Mouse (Mus musculus) spleen, adult 12 weeks (tissue): ENCODE results near the gene Mrps33.
A peak's percentile ranks its signal among the peaks of the same experiment; 100 is the strongest.

Source experiments
- DNase-seq: peaks from one replicate; pipeline ENCODE4 v3.0.0; 2022; ENCODE audit warnings: low spot score

Gene Mrps33

DNA sequence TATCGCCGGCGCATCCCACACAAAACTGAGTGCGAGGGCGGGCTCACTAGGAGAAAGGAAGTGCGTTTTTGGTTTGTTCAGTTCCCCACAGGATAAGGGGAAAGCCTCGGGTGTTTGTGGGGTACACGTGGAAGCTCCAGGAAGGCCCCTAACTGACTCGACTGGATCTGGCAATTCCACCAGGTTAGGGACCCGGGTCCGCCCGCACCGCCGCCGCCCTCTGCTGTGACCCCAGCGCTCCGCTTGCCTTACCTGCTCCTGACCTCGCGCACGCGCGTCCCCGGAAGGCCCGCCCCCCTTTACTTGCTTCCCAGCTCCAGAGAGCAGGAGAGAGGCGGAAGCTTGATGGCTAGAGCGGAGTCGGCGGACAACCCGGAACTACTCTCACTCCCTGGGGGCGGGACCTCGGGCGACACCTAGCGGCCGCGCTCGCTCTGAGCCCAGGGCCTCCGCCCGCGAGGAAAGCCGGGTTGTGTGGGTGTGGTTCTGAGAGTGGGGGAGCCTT, at the start of gene Mrps33:
Mrps33 (minus strand) TSS at position 377 of the 505 bp plus-strand sequence.
- DNase-seq, result peak; percentile 95

DNA sequence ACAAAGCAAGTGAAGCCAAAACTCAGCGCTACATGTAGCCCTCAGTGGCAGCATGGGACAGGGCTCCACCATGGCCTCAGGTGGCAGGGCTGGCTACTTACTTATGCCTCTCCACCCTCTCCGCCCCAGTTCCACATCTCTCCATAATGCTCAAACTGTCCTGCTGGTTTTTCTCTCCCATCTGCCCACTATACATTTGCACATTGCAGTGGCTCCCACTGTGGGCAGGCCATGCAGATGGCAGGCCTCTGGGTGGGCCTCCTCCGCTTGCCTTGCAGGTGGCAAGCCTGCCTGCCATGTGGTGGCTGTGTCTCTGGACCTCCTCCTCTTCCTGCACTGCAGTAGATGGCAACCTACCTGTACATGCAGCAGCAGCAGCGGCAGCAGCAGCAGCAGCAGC, 38.9 kb upstream of the Mrps33 start:
- DNase-seq, result no peak

DNA sequence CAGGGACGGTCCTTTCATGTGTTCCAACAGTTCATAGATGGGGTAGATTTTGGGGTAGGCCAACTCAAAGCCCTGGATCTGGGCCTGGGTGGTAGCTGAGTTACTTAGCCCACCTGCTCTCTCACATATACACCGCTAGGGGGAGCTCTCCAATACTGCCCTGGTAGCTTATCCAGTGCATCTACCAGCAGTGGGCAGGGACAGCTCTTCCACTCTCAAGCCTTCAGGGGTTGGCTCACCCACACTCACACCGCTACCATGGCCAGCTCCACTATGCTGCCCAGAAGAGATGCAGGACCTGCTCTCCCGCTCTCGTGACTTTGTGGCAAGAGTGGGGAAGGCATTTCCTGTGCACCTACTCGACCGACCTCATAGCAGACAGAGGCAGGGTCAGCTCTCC, 38.0 kb upstream of the Mrps33 start:
- DNase-seq, result no peak

DNA sequence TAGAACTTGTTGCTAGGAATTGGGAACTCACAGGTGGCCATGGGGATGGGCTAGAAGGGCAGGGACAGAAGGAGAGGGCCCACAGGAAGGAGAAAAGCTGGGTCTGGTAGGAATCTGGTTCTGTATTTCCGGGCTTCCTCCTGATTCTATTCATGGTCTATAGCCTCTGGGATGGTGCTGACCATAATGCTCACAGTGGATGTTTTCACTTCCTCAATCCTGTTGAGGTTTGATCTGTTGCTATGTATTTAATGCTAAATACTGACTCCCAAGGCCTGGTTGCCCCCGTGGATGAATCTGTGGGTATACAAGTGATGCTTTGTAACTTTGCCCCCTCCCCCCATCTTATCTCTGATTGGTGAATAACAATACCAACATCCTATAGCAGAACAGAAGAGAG, 36.8 kb upstream of the Mrps33 start:
- no peak for DNase-seq

DNA sequence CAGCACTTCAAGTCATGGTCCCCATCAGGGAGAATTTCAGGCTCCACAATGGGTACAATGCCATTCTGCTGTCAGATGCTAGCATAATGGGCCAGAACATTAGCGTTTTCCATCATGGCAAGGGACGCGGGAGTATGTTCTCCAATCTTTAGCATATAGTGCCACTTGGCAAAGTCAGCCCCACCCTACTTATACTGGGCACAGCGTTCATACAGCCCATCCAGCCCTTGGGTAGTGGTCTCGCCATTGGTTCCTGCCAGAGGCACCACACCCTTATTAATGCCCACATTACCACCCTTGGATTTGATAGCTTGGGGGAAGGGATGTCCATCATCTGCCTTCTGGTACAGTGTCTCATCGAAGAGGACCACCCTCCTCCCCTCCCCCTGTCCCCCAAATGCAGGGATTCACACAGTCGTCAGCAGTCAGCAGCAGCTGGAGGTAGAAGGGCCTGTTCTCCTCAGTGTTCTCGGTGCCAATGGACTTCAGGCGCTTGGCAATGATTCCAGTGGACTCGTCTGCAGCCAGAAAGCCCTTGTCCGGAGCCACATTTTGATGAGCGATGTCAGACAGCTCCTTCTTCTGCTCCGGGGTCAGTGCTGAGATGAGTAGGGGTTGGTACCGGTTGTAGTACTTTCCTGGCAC, 33.0 kb upstream of the Mrps33 start:
- DNase-seq, result no peak

DNA sequence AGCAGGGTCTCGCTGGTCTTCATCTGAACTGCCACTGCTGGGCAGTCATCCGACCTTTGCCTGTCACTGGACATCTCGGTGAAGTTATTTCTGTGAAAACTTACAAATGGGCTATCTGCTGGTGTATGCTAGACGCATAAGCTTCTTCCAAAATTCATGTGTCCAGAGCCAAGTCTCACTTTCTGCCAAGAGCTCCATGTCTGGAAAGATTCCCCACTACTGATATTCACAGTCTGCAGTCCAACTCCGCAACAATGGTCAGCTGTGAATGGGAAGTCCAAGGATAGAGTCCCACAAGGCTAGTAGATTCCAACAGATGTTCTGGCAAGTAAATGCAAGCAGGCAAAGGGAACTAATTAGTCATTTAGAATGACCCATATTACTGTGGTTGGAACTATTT, 17.9 kb upstream of the Mrps33 start:
- DNase-seq, result no peak

DNA sequence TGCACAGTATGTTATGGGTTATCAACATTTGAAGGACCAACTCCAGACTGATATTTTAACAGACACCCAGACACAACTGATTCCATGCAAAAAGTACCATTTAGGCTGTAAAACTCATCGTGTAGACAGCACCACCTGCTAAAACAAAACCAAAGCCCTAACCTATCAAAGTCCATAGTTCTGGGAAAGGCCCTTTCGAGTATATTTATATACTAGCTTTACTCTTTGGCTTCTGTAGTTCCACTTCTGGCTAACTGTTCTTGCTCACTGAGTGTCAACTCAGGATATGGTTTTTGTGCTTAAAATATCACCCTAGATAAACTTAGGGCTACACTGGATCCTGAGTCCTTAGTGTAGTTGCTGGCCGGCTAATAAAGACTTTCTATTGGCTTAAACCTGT, 10.5 kb upstream of the Mrps33 start:
- no peak for DNase-seq

DNA sequence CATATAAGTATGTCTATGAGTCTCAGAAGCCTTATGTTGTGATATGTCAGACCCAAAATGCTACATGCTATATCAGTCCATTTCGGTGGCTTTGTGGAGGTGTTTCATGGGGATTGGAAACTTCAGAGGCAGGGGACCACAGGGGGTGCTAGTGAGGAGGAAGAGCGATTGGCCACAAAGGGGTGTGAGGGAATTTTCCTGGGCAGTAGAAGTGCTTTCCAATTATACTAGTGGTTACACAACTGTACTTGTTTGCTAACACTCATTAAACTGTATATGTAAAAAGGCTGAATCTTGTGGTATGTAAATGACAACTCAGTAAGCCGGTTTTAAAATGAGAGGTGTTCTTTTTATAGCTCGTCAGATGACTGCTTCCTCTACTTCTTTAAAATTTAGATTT, 8.1 kb upstream of the Mrps33 start:
- no peak for DNase-seq

DNA sequence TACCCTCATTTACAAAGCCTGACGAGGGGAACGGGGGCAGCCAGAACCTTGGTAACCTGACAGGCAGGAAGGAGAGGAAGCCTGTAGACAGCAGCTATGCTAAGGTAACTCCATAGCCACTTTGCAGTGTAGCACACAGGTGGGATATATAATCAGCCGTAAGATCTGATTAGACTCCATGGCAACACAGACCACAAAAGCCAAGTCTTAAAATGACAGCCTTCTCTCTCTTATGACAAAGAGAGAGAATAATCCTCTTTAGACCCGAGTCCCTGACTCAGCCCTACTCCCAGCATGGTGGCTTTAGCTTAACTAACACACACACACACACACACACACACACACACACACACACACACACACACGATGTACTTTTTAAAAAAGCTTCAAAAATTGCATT, 2.3 kb downstream of the Mrps33 start:
- DNase-seq, result no peak

DNA sequence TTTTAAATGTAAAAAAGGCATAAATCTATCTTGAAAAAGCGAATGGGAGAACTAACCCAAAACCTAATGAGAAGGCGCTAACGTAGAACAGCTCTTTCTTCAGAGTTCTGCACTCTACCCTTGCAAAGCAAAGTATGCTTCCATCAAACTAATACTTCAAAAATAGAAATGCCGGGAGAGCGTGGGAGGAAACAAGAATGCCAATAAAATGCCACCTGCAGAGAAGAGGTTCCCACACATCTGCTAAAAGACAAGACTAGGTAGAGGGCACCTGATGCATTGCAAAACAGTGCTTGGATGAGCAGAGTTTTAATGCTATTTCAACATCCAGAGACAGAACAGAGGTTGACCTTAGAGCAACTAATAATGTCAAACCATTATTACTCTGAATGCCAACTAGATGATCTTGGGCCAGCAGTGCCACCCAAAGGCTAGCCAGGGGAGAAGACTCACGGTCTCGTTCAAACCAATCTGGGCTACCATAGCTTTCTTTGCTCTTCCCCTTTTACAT, 3.7 kb downstream of the Mrps33 start:
- DNase-seq, result no peak

DNA sequence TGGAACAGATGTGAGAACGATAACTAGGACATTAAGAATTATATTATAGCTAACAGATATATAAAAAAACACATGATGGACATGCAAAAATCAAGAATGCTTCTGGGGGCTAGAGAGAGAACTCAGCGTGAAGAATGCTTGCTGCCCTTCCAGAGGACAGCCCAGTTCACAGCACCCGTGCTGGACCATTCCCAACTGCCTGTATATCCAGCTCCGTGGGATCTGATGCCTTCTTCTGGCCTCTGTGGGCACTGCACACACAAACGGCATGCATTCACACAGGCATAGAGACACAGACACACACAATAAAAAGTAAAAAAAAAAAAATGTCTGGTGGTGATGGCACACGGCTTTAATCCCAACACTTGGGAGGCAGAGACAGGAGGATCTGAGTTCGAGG, 4.5 kb downstream of the Mrps33 start:
- DNase-seq, result no peak

DNA sequence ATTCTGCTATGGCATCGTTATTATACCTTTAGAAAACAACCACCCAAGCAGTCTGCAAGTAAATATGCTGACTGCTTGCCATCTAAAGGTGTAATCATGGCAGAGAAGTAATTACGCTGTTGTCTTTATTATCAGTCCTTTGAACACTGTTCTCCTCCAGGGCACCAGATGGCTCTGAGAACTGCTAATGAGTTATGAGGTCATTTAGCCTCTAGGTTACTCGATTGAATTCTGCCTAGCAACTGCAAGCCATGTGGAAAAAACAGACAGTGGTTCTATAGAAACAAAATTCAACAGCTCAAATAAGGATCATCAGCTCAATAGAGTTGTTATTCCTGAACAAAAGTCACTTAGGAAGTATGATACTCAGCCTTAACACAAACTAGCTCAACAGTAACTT, 4.9 kb downstream of the Mrps33 start:
- no peak for DNase-seq

DNA sequence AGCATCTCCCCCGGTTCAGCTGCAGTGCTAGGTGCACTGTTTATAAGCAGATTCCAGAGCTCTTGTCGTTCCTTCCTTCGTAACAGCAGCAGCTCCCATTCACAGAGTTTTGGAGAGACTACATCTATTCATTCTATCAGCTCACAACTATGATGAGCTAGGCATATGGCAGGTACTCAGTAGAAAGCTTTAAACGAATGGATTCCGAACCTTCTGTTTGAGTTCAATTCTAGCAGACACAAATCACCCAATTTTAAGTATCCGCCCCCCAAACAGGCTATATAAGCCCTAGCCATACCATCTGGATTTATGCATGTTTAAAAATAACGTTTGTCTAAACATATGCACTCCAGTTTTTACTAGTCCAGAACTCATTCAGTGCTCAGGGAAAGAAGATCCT, 9.8 kb downstream of the Mrps33 start:
- no peak for DNase-seq

DNA sequence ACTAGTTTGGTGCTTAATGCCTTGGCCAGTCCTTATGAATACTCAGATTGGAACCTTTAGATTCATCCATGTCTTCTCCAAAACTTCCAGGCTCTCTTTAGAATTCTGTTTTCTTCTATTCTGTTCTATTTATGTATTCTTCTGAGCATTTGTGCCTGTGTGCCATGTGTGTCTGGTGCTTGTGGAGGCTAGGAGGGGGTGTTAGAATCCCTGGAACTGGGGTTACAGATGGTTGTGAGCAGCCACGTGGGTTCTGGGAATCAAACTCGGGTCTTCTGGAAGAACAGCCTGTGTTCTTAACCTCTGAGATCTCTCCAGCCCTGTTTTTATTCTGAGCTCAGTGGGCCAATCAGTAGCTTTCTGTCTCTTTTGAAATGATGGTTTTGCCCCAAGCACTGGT, 13.7 kb downstream of the Mrps33 start:
- no peak for DNase-seq

DNA sequence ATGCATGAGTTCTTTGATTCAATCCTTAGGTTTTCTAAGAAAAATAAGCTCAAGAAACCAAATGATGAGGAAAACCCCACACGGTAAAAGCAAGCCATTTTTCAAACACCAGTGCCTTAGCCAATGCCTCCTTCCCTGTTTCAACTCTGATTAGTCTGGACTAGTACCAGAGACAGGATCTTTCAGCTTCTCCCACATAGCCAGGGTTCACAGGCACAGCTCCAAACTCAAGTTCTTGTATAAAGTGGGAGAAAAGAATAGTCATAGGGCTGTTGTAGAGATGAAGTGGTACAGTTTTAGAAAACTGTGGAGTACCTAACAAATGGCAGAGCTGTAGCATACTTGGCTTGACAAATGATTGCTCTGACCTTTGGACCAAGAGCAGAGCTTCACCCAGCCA, 14.6 kb downstream of the Mrps33 start:
- no peak for DNase-seq

DNA sequence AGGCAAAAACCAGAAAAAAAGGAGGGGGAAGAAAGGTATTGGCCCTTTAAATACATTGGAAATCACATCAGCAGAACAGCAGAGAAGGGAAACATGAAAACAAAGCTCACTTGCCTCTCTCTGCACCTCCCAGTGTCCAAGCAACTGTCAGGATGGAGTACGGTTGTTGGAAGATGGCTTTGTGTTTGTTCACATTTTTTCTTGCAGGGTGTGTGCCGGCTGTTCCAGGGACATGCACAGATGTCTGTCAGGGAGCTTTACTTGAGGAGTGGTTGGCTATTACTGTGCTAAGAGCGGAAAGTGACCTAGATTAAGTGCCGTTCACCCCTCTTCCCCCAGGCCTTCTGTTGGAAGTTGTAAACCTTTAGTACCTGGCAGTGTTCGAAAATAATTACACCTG, 19.0 kb downstream of the Mrps33 start:
- no peak for DNase-seq

DNA sequence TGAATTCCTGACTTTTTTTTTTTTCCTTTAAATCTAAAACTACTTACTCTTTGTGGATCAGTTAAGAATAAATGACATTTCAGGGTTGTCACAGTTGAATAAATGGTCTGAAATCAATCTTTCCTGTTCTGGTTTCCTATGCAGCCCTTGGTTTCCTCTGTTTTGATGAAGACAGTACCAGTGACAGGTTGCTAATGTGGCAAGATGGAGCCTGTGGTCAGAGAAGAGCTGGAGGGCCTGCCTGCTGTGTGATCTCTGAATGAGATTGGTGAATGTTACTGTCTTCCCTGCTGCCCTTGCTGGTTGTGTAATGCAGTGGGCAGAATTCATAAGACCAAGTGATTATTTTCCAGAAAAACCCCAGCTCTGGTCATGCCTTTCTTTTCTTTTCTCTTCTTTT, 22.4 kb downstream of the Mrps33 start:
- no peak for DNase-seq

DNA sequence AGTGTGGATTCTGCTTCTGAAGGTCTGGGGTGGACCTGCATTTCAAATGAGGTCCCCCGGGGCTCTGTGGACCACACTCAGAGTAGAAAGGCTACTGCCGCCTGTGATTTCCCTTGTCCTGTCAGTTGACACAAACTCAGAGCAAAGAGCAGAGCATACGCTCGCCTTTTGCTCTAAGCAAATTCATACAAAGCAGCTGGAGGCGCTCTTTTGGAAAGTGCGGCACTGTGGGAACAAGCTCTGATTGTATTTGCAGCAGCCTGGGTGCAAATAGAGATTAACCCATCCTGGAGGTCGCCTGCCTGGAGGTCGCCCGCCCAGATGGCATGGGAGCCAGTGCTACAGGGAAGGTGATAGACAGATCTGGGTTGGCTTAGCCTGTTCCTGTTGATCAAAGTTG, 23.0 kb downstream of the Mrps33 start:
- DNase-seq, result no peak

DNA sequence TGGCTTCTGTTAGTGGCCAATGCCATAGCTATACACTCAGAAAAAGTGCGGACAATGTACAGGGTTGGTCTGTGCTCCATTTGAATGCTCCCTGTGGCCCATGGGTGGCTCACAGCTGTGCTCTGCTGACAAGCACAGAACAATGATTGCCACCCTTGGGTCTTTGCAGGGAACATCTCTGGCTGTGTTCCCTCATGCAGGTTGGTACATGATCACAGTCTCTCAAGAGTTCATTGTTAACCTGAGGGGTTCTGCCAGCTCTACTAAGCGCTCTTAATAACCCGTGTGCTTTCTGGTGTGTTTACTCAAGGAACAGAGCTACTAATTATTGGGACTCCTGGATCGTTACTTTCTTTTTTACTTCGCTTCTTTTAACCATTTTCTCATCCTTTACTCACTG, 24.8 kb downstream of the Mrps33 start:
- DNase-seq, result no peak

DNA sequence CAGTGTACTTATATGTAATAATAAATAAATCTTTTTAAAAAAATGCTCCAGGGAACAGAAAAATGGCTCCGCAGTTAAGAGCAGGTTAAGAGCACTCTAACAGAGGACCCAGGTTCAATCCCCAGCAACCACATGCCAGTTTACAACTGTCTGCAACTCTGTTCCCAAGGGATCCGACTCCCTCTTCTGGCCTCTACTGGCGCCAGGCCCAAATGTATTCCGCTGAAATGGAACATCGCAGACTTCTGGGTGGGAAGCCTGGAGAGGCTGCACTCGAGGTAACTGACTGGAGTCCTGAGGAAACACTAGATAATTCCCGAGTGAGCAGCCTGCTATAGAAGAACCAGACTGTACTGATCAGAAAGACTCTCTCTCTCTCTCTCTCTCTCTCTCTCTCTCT, 27.3 kb downstream of the Mrps33 start:
- no peak for DNase-seq

DNA sequence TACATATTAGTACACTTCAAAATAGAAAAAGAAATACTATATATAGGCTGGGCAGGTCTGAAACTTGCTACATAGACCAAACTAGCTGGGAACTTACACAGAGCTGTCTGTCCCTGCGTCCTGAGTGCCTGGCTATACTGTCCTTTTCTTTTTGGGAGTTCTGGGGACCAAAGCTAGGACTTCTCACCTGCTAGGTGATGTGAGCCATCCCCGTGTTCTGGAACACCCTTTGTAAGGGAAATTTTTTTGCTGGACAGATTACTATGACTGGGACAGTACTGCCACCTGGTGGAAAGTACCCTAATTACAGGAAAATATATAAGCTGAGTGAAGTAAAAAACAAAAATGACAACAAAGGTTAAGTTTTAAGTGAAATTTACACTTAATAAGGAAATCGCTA, 28.2 kb downstream of the Mrps33 start:
- no peak for DNase-seq

DNA sequence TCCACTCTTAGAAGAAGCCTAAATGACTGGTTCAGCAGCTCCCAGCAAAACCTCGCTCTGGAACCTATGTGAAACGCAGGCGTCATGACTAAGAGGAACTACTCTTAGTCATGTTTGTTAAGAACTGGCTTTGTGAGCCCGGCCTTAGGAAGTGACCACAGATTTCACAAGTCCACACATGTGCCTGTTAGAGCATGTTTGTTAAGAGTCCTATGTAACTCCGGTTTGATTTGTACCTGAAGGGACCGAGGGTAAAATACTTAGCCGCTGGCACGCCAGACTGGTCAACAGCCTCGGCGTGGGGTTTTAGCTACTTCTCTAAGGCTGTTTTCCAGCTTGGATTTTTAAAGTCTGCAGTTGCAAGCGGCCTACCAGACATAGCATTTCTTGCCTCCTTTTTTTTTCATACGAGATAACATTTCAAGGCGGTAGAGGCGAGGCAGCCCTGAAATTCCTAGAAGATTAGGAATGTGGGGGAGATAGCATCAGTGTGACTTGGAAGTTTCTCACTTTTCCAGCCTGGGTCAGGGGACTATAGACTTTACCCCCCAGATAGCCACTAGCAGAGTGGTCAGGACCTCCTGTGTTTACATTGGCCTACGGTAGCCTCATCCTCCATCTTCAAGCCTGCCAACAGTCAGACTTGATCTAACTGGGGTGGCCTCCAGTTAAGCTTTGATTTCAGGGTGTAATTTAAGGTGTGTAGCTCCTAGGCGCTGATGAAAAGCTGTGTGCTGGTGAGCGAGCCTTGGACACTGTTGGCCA, 28.8 kb downstream of the Mrps33 start:
- no peak for DNase-seq

DNA sequence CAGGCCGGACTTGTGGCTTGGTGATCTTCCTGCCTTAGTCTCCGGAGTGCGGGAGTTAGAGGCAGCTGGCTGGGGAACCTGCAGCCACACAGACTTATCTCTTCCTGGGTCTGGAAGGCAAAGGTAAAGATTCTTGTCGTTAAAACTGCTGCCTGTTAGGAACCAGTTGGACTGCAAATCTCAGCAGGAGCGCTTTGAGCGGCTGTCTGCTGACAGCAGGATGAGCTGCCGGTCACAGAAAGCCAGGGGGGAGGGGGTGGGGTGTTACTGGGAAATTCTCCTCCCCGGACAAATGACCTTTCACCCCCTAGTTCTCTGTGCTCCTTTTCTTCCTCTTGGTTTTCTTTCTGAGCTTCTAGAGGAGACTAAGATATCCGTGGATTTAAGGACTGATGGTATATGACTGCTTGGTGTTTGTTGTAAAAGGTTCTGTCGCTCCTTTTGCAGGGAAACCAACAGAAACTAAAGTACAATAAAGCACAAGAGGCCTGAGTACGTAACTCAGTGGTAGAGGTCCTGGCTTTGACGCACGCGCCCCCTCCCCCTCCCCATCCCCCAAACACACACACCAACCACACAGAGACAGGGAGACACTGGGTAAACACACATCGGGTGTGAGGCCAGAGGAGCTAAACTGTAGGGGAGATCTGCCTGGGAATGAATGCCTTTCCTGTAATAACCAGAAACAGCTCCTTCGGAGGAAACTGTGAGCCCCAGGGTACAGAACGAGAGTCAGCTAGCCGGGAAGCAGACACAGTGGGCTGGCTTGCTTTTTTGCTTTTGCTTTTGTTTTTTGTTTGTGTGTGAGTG, 29.7 kb downstream of the Mrps33 start:
- DNase-seq, result no peak
